Mouse (Mus musculus) layer of hippocampus, adult 9-10 months (tissue): Measurements from ENCODE around the gene Prl2c5.
"Not testable (repeated sequence)": the region's sequence is repeated elsewhere in the genome, so short reads cannot be mapped to it uniquely, and the experiment has no call there.

Experiments used
- DNase-seq: peaks from one replicate; pipeline ENCODE4 v3.0.0; 2022; ENCODE audit warnings: low spot score

Gene Prl2c5

GRCm38 (mm10) chr13:13182415-13182814 is at the start of gene Prl2c5:
Prl2c5 (plus strand) TSS chr13:13182715.
- not testable (repeated sequence) for DNase-seq

- not testable (repeated sequence) for DNase-seq
Measured at GRCm38 (mm10) chr13:13162777-13163485, 19.6 kb upstream of the Prl2c5 start.

GRCm38 (mm10) chr13:13168631-13169030 is 13.9 kb upstream of the Prl2c5 start:
- not testable (repeated sequence) for DNase-seq

- DNase-seq: not testable (repeated sequence)
Measured at GRCm38 (mm10) chr13:13173616-13174136, 8.8 kb upstream of the Prl2c5 start.

- DNase-seq: not testable (repeated sequence)
Measured at GRCm38 (mm10) chr13:13175736-13176135, 6.8 kb upstream of the Prl2c5 start.

DNA sequence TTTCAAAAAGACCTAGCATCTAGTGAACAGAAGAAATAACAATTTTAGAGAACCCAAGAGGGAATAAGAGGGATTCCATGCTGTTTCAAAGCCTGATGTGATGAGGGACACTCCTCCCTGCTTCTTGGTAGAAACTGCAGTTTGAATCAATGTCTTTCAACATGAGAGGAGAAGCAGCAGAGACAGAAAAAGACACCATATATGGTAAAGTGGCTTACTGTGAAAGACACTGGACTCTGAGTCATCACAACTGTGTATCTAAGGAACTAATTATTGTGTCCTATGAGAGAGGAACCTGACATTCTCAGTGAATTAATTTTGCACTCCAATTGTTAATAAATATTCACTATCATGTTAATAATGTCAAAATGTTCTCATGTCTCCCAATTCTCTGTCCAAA is 28.7 kb downstream of the Prl2c5 start:
- DNase-seq: not testable (repeated sequence)

GRCm38 (mm10) chr13:13216363-13216762 is 33.8 kb downstream of the Prl2c5 start:
- DNase-seq: not testable (repeated sequence)

DNA sequence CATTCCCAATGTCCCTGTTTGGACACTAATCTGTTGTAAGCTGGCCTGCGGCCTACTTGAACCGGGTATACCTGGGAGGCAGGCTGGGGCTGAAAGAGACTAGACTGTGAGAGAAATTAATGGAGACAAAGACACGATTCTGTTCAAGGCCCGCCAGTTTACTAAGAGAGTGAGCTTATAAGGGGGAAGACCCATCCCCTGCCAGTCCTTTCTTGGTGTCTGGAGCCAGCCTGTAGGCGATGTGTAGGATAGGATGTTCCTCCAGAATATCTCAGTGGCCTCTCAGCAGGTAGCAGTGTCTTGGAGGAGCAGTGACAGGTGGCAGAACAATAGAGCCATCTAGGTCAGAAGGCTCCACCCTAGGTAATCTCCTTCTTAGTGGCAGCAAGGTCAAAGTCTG is 37.7 kb downstream of the Prl2c5 start:
- DNase-seq: not testable (repeated sequence)

GRCm38 (mm10) chr13:13237456-13237855 is 54.9 kb downstream of the Prl2c5 start:
- peak; percentile 51 for DNase-seq
